Mouse (Mus musculus): ENCODE data around the gene Rpap3. TPM values are rescaled to one million over a fixed set of nuclear protein-coding genes. Genes with fewer than 3 reads are reported as not detected.
A peak's percentile ranks its signal among the peaks of the same experiment; 100 is the strongest.

Rpap3 gene
- total RNA-seq (2017) = 46.8 and 49.2 TPM in 2 replicates

DNA sequence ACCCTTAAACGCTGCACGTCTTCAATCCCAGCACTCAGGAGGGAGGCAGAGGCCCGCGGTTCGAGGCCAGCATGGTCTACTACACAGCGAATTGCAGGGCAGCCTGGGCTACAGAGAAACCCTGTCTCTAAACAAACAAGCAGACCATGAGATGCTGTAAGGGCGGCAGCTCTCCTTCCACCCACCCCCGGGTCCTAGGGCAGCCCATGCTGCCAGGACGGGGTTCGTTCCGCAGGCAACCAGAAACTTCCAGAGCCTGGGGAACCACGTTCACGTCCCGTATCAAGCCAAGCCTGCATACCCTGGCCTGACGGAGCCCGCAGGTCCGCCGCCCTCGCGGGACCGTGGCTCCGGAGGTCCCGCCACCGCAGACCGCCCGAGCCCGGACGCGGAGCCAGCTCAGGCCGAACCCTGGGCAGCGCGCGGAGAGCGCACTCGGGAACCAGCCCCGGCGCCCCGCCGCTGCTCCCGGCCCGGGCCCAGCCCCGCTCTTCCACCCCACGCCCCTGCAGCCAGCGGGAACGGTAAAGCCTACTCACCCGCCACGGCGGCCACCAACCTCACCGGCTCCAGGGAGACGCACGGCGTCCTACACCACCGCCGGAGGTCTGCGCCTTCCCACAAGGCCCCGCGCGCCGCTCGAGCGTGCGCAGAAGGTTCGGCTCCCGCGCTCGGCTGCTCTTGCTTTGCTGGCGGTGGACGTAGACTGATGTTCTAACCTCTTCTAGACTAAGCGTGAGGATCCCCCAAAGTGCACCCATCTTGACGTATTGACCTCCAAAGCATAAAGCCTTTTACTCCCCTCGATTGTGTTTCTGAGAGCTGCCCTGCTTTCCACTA is at the start of gene Rpap3:
TSS of gene Rpap3 (minus strand) at position 615 of the 840 bp plus-strand sequence.
- peak; percentile 92 for ATAC-seq (replicated peaks; ENCODE audit: low read depth, poor library complexity, severe bottlenecking)

DNA sequence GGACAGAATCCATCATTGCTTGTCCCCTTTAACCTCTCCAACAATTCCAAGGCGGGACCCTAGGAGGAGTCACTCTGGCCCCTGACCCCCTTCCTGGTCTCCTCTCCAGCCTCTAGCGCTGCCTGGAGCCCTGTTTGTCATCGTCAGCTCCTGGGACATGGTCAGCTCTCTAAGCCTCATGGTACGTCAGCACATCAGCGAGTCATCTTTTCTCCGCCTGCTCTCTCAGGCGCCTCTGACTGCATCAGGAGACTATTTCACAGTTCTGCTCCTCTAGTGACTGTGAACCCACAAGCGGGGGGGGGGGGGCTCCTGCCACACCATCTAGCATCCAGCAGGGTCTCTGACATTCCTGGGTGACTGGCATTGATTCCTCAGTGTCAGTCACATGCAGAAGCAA is 49.7 kb upstream of the Rpap3 start:
- no peak for ATAC-seq (replicated peaks; ENCODE audit: low read depth, poor library complexity, severe bottlenecking)

DNA sequence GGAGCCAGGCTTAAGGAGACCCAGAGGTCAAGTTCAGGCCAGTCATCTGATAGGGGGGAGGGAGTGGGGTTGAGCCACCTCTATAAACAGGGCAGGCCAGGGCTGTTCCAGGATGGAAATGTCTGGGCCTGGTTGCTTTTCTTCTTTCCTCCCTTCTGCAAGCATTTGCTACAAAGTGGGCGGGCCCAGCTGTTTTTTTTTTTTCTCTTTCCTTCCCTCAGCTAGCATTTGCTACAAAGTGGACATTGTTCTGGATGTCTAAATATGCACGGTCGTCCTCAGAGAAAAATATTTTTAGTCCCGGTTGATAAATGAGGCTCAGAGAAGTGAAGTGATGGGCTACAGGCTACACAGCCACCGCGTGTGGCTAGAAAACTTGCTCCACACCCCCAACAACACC is 48.9 kb upstream of the Rpap3 start:
- ATAC-seq (replicated peaks; ENCODE audit: low read depth, poor library complexity, severe bottlenecking) = no peak

DNA sequence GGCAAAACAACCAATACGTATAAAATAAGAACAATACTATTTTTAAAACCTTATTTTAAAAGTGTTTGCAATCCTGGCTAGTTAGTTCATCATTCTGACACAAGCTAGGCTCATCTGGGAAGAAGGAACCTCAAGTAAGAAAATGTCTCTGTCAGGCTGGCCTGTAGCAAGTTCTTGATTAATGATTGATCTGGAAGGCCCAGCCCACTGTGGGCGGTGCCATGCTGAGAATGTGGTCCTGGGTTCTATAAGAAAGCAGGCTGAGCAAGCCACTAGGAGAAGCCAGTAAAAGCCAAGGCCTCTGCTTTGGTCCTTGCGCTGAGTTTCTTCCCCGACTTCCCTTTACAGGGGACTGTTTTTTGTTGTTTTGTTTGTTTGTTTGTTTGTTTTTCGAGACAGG is 46.9 kb upstream of the Rpap3 start:
- ATAC-seq (replicated peaks; ENCODE audit: low read depth, poor library complexity, severe bottlenecking) = no peak

DNA sequence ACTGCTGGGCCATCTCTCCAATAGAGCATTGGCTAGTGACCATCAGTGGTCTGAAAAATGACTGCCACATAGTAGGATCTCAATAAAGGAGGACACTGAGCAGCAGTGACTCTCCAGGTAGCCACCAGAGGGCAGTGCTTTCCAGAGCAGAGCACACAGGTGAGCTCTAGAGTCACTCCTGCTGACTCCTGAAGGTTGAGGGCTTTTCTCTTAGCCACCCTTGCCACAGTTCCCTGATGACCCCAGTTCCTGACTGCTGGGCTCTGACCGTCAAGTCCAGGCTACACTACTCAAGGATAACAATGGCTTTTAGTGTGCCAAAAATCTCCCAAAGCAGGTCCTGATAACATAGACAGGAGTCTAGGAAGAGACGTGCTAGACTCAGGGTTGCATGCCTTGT is 46.1 kb upstream of the Rpap3 start:
- no peak for ATAC-seq (replicated peaks; ENCODE audit: low read depth, poor library complexity, severe bottlenecking)

DNA sequence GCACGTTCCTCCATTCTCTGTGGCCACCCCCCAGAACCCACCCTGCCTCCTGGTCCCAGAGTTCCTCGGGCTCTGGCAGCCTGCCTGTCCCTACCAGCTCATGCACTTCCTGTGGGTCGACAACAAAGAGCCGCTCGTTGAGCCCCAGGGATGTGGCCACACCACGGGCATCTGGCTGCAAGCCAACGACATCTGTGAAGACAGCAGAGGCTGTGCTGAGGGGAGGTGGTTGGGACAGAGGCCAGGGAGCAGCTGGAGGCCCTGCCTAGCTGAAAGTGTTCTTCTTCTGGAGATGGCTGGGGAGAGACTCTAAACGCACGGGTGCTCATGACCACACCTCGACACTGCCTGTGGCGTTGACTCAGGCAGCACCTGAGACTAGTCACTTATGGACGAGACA is 45.1 kb upstream of the Rpap3 start:
- ATAC-seq (replicated peaks; ENCODE audit: low read depth, poor library complexity, severe bottlenecking) = peak; percentile 82

DNA sequence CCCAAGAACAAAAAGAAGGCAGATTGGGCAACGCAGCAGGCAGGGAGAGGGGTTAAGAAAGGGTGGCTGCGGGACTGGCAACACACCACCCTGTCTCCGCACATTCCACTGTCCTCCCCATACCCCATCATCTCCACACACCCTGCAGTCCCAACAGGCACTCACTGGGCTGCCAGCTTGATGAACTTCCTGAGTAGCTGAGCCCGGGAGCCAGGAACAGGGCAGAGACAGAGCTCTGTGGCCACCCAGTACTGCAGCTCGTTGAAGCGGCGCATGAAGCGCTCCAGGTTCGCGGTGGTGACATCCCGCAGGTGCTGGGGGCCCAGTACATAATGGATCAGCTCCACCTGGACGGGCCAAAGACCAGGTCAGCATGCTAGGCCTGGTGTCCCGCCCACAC is 44.2 kb upstream of the Rpap3 start:
- ATAC-seq (replicated peaks; ENCODE audit: low read depth, poor library complexity, severe bottlenecking) = no peak

DNA sequence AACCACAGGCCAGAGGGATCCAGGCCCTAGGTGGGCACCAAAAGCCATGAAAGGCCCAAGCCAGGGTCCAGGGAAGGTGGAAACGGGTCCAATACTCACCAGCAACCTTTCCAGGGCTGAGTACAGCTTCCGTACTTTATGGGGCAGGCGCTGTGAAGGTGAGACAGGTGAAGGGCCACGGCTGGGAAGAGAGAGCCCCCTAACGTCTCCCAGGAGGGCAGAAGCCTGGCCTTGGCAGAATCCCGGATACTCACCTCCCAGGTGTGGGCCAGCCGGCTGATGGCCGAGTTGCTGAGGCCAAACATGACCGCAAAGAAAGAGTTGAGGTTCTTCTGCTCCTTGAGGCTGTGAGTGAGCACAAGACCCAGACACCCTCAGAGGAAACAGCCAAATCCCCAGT is 43.8 kb upstream of the Rpap3 start:
- ATAC-seq (replicated peaks; ENCODE audit: low read depth, poor library complexity, severe bottlenecking) = no peak

DNA sequence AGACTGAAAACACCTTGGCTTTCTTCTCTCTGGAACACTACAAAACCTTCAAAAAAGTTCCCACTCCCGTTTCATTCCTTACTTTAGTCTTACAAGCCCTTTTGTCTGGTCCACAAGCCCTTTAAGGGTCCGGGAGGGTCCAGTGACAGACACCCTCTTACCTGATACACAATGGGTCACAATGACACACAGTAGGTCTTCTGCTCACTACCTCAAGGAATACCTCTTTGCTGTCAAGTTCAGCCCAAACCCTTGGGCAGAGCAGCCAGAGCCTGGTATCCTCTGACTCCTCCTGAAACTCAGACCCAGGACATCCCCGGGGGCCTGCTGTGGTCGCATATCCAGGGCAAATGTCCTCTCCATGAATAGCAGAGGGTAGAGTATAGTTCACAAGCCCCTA is 43.3 kb upstream of the Rpap3 start:
- no peak for ATAC-seq (replicated peaks; ENCODE audit: low read depth, poor library complexity, severe bottlenecking)

DNA sequence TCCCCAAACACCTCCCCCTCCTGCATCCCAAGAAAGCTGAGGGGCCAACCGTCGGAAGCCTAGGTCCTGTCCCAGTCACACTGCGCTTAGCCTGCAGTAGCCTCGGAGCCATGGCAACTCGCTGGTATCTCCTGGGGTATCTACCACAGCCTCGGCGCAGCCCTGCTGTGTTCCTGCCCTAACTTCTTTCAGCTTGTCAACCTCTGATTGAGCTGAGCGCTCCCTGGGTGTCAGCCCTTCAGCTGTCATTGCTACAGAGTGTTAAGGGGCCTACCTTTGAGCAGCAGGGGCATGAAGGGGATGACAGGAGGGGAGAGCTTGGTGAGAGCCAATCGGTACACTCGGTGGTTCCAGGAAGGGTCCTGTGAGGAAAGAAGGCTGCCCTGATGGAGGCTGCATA is 42.7 kb upstream of the Rpap3 start:
- ATAC-seq (replicated peaks; ENCODE audit: low read depth, poor library complexity, severe bottlenecking) = peak; percentile 60

DNA sequence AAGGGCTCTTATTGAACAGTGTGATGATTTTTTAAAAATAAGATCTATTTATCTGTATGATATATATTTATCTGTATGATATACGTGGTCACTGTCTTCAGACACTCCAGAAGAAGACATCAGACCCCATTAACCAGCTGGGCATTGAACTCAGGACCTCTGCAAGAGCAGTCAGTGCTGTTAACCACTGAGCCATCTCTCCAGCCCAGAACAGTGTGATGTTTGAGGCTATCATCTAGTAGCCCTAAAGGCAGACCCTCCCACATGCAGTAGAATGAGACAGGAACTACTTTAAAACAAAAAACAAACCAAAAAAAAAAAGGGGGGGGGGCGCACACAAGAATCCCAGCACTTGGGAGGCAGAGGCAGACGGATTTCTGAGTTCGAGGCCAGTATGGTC is 41.9 kb upstream of the Rpap3 start:
- ATAC-seq (replicated peaks; ENCODE audit: low read depth, poor library complexity, severe bottlenecking) = no peak

DNA sequence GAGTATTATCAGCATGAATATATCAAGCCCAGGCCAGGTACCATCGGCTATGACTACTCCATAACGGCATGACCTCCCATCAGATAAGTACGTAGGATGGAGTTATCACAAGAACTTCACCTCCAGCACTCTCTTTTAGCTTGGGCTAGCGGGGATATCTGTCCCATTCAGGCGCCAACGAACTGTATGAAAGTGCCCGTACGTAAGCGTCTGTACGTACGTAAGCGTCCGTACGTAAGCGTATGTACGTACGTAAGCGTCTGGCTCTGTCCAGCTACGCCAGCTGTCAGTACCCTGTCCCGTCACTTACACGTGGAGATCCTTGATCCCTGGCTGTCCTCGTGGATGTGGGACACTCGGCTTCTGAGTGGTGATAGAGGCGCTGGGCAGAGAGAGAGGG is 41.1 kb upstream of the Rpap3 start:
- no peak for ATAC-seq (replicated peaks; ENCODE audit: low read depth, poor library complexity, severe bottlenecking)

DNA sequence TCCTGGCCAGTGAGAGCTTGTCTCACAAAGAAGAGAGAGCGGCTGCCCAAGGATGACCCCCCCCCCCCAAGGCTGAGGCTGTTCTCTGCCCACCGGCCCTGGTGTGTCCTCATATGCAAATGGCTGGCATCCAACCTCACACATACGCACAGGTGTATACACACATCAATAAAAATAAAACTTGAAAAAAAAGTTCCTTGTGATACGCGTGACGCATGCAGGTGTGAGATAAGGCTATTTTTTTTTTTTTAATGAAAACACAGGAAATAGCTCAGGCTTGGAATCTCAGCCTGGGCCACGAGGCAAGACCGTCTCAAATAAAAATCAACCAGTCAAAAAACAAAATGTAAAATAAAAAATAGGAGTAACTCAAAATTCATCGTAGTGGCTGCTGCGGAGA is 40.7 kb upstream of the Rpap3 start:
- no peak for ATAC-seq (replicated peaks; ENCODE audit: low read depth, poor library complexity, severe bottlenecking)

DNA sequence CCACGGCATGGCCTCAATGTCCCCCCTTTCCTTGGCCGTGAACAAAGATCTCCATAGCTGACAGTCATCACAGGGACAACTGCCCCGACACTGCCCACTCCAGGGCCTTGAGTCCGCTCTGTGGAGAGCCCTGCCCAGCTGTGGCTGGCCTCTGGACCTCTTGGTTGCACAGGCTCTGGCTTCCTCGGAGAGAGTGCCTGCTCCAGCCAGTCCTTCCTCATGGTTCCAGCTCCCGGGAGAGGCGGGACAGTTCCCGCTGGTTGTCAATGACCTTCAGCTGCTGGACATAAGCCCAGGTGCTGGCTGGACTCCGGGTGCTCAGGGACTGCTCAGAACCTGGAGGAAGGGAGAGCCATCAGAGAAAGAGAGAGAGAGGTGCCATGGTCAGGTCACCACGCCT is 39.7 kb upstream of the Rpap3 start:
- ATAC-seq (replicated peaks; ENCODE audit: low read depth, poor library complexity, severe bottlenecking) = no peak

DNA sequence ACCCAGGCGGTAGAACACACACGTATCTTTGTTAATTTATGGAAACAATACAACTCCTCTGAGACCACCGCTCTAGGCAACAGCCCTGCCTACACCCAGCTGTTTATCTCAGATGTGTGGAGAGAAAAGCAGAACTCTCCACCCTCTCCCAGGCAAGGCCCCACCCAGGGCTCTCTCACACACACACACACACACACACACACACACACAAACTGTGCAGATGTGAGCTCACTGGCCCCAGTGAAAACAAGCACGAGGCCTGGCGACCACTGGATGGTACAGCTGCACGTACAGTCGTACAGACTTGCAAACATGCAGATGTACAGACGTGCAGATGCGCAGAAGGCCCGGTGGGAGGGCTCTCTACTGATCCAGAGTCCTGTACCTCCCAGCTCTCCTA is 39.3 kb upstream of the Rpap3 start:
- ATAC-seq (replicated peaks; ENCODE audit: low read depth, poor library complexity, severe bottlenecking) = peak; percentile 65

DNA sequence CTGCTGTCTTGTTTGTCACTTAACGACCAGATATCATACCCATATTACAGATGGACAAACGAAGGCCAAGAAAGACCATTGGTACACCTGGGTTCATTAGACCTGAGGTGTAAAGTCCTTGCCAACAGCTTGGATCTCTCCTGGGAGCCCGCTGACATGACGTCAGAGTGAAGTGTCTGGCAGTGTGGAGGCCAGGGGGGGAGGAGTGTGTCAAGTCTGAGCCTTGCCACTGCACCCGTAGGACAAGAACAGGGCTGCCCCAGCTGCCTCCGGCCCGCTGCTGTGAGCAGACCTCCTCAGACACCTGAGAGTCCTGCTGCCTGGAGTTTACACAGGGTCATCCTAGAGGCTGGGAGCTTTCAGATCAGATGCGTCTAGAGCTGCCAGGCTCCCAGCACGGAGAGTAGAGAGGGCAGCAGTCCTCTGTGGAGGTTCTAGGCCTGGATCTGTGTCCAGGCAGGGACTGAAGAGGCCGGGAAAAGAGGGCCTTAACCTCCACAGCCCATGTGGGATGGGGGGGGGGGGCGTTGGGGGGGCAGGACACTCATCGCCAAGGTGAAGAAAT is 38.4 kb upstream of the Rpap3 start:
- ATAC-seq (replicated peaks; ENCODE audit: low read depth, poor library complexity, severe bottlenecking) = no peak

DNA sequence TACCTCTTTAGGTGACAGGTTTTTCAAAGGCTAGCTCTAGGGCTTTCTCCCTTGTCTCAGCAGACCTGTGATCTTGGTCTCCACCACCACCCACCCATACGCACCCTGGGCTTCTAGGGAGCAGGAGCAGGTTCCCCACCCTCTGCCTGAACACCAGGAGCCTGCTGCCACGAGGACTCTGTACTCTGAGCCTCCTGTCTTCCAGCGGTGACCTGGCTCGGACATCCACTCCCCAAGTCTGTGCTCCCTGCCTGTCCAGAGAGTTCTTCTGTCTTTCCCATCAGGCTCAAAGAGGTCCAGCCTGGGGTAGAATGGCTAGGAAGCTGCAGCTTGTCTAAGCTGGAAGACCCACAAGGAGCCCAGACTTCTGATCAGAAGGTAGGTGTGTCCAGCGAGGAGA is 37.6 kb upstream of the Rpap3 start:
- no peak for ATAC-seq (replicated peaks; ENCODE audit: low read depth, poor library complexity, severe bottlenecking)

DNA sequence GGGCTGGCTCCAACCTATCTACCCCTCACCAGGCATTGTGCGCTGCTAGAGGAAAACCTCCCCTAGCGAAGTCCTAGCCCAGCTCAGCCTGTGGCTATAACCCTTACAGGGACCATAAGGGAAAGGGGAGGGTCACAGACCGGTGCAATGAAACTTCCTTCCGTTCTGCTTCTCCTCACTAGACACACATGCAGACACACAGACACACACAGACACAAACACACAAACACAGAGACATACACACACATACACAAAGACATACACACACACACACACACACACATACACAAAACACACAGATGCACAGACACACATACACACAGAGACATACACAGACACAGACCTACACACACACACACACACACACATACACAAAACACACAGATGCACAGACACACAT is 37.0 kb upstream of the Rpap3 start:
- ATAC-seq (replicated peaks; ENCODE audit: low read depth, poor library complexity, severe bottlenecking) = 0 out of 2 replicates have a peak, but pooled peaks have one; percentile 23

DNA sequence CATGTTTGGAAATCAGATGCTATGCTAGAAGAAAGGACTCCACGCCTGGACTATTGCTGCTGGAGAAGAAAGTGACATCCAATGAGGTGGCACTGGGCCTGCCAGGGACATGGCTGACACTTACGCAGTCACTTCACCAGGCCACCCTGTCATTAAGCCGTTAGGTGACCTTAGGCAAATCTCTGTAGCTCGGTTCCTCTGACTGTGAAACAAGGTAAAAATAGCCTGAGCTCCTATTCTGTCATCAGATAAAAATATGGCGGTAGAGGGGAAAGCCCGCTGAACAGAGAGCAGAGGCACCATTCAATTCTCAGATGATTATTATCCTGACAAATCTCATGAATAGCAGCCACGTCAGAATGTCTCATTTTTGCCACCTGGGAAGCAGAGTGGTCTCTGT is 36.4 kb upstream of the Rpap3 start:
- ATAC-seq (replicated peaks; ENCODE audit: low read depth, poor library complexity, severe bottlenecking) = no peak

DNA sequence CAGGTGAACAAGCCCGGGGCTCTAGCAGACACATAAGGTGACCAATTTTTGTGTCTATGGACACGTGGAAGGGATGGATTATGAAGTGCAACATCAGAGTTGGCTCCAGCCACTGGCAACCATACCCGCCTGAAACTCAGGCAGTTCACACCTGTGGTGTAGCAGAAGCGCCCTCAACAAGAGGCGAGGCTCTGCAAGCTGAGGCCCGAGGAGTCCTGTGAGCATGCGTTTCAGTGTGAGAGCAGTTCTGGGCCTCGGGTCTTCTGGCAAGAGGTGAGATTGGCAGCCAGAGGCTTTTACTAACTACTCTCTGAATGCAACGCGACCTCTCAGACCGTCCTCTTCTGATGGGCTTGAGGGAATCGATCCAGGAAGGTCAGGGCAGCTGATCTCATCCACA is 36.0 kb upstream of the Rpap3 start:
- no peak for ATAC-seq (replicated peaks; ENCODE audit: low read depth, poor library complexity, severe bottlenecking)

DNA sequence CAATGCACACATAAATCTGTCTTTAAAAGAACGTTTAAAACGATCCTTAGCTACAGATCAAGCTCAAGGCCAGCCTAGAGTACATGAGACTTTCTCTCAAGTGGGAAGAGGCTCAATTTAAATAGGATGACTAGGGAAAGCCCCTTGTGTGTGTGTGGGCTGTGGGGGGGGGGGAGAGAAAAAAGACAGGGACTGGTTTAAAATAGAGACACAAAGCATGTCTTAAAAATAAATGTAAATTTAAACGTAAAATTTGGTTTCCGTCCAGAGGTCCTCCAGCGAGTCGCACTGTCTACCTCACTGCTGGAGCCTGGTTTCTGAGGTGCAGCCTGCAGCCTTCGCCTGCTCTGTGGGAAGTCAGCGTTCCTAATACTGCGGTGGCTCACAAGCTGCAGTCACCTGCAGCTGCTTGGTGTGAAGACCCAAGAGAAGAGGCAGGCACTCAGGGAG is 34.7 kb upstream of the Rpap3 start:
- ATAC-seq (replicated peaks; ENCODE audit: low read depth, poor library complexity, severe bottlenecking) = no peak

DNA sequence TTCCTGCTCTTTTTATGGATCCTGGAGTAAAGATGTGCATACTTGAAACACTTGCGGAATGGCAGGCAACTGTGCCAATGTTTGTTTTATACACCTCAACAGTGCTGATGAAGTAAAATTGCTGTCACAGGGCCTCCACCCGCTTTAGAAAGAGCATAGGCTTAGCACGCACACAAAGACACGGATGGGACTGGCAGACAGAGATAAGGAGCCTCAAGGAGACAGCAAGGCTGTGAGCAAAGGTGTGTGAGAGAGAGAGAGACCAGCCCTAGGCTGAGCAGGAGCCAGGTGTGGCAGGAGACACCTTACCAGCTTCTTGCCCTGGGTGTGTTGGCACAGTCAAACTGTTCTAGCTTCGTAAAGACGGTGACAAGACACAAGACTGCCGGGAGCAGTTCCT is 33.3 kb upstream of the Rpap3 start:
- no peak; the same call in 1 of the 2 replicates for ATAC-seq (replicated peaks; ENCODE audit: low read depth, poor library complexity, severe bottlenecking)

Data from common myeloid progenitor, adult 5-6 weeks (primary cell).